Mouse (Mus musculus): ENCODE data around the gene Slc12a8.
"Not testable (repeated sequence)": the region's sequence is repeated elsewhere in the genome, so short reads cannot be mapped to it uniquely, and the experiment has no call there.

Slc12a8 gene

GRCm38 (mm10) chr16:33516807-33517565, at the start of gene Slc12a8:
Slc12a8 (plus strand) TSS chr16:33517328.
- in situ Hi-C loops (cut with MboI; ENCODE audit: low pct_unique_long_range_greater_than_20kb in 1 of 2, low sequenced_read_pairs in 2 of 2, unreplicated experiment in 1 of 2): no loop called here

- in situ Hi-C loops (cut with MboI; ENCODE audit: low pct_unique_long_range_greater_than_20kb in 1 of 2, low sequenced_read_pairs in 2 of 2, unreplicated experiment in 1 of 2): no loop called here
Measured at GRCm38 (mm10) chr16:33467451-33467850, 49.7 kb upstream of the Slc12a8 start.

- in situ Hi-C loops (cut with MboI; ENCODE audit: low pct_unique_long_range_greater_than_20kb in 1 of 2, low sequenced_read_pairs in 2 of 2, unreplicated experiment in 1 of 2): no loop called here
Measured at GRCm38 (mm10) chr16:33469973-33470372, 47.2 kb upstream of the Slc12a8 start.

GRCm38 (mm10) chr16:33474381-33474780, 42.7 kb upstream of the Slc12a8 start:
- in situ Hi-C loops (cut with MboI; ENCODE audit: low pct_unique_long_range_greater_than_20kb in 1 of 2, low sequenced_read_pairs in 2 of 2, unreplicated experiment in 1 of 2): no loop called here

GRCm38 (mm10) chr16:33479926-33480325, 37.2 kb upstream of the Slc12a8 start:
- in situ Hi-C loops (cut with MboI; ENCODE audit: low pct_unique_long_range_greater_than_20kb in 1 of 2, low sequenced_read_pairs in 2 of 2, unreplicated experiment in 1 of 2): no loop called here

- in situ Hi-C loops (cut with MboI; ENCODE audit: low pct_unique_long_range_greater_than_20kb in 1 of 2, low sequenced_read_pairs in 2 of 2, unreplicated experiment in 1 of 2): no loop called here
Measured at GRCm38 (mm10) chr16:33481148-33481547, 36.0 kb upstream of the Slc12a8 start.

- in situ Hi-C loops (cut with MboI; ENCODE audit: low pct_unique_long_range_greater_than_20kb in 1 of 2, low sequenced_read_pairs in 2 of 2, unreplicated experiment in 1 of 2): no loop called here
Measured at GRCm38 (mm10) chr16:33482309-33482708, 34.8 kb upstream of the Slc12a8 start.

- in situ Hi-C loops (cut with MboI; ENCODE audit: low pct_unique_long_range_greater_than_20kb in 1 of 2, low sequenced_read_pairs in 2 of 2, unreplicated experiment in 1 of 2): no loop called here
Measured at GRCm38 (mm10) chr16:33487709-33488108, 29.4 kb upstream of the Slc12a8 start.

- in situ Hi-C loops (cut with MboI; ENCODE audit: low pct_unique_long_range_greater_than_20kb in 1 of 2, low sequenced_read_pairs in 2 of 2, unreplicated experiment in 1 of 2): no loop called here
Measured at GRCm38 (mm10) chr16:33494374-33494773, 22.8 kb upstream of the Slc12a8 start.

- in situ Hi-C loops (cut with MboI; ENCODE audit: low pct_unique_long_range_greater_than_20kb in 1 of 2, low sequenced_read_pairs in 2 of 2, unreplicated experiment in 1 of 2): no loop called here
Measured at GRCm38 (mm10) chr16:33508082-33508481, 9.0 kb upstream of the Slc12a8 start.

- in situ Hi-C loops (cut with MboI; ENCODE audit: low pct_unique_long_range_greater_than_20kb in 1 of 2, low sequenced_read_pairs in 2 of 2, unreplicated experiment in 1 of 2): not testable (repeated sequence)
Measured at GRCm38 (mm10) chr16:33509231-33509630, 7.9 kb upstream of the Slc12a8 start.

- in situ Hi-C loops (cut with MboI; ENCODE audit: low pct_unique_long_range_greater_than_20kb in 1 of 2, low sequenced_read_pairs in 2 of 2, unreplicated experiment in 1 of 2): not testable (repeated sequence)
Measured at GRCm38 (mm10) chr16:33510856-33511255, 6.3 kb upstream of the Slc12a8 start.

GRCm38 (mm10) chr16:33512555-33512954, 4.6 kb upstream of the Slc12a8 start:
- in situ Hi-C loops (cut with MboI; ENCODE audit: low pct_unique_long_range_greater_than_20kb in 1 of 2, low sequenced_read_pairs in 2 of 2, unreplicated experiment in 1 of 2): no loop called here

GRCm38 (mm10) chr16:33517627-33518026, 499 bp downstream of the Slc12a8 start:
- in situ Hi-C loops (cut with MboI; ENCODE audit: low pct_unique_long_range_greater_than_20kb in 1 of 2, low sequenced_read_pairs in 2 of 2, unreplicated experiment in 1 of 2): no loop called here

GRCm38 (mm10) chr16:33518236-33518635, 1.1 kb downstream of the Slc12a8 start:
- in situ Hi-C loops (cut with MboI; ENCODE audit: low pct_unique_long_range_greater_than_20kb in 1 of 2, low sequenced_read_pairs in 2 of 2, unreplicated experiment in 1 of 2): no loop called here

- in situ Hi-C loops (cut with MboI; ENCODE audit: low pct_unique_long_range_greater_than_20kb in 1 of 2, low sequenced_read_pairs in 2 of 2, unreplicated experiment in 1 of 2): no loop called here
Measured at GRCm38 (mm10) chr16:33519916-33520568, 2.9 kb downstream of the Slc12a8 start.

- in situ Hi-C loops (cut with MboI; ENCODE audit: low pct_unique_long_range_greater_than_20kb in 1 of 2, low sequenced_read_pairs in 2 of 2, unreplicated experiment in 1 of 2): no loop called here
Measured at GRCm38 (mm10) chr16:33522516-33522915, 5.4 kb downstream of the Slc12a8 start.

- in situ Hi-C loops (cut with MboI; ENCODE audit: low pct_unique_long_range_greater_than_20kb in 1 of 2, low sequenced_read_pairs in 2 of 2, unreplicated experiment in 1 of 2): no loop called here
Measured at GRCm38 (mm10) chr16:33523571-33523970, 6.4 kb downstream of the Slc12a8 start.

GRCm38 (mm10) chr16:33529502-33530454, 12.7 kb downstream of the Slc12a8 start:
- in situ Hi-C loops (cut with MboI; ENCODE audit: low pct_unique_long_range_greater_than_20kb in 1 of 2, low sequenced_read_pairs in 2 of 2, unreplicated experiment in 1 of 2): no loop called here
